Mouse (Mus musculus): Measurements from ENCODE around the gene Fam104a. TPM values are rescaled to one million over a fixed set of nuclear protein-coding genes. Genes with fewer than 3 reads are reported as not detected.
A peak's percentile ranks its signal among the peaks of the same experiment; 100 is the strongest.
"Not testable (repeated sequence)": the region's sequence is repeated elsewhere in the genome, so short reads cannot be mapped to it uniquely, and the experiment has no call there.

Fam104a gene
- polyA plus RNA-seq, 1 experiment from 2014 or later, result 40.1 TPM

DNA sequence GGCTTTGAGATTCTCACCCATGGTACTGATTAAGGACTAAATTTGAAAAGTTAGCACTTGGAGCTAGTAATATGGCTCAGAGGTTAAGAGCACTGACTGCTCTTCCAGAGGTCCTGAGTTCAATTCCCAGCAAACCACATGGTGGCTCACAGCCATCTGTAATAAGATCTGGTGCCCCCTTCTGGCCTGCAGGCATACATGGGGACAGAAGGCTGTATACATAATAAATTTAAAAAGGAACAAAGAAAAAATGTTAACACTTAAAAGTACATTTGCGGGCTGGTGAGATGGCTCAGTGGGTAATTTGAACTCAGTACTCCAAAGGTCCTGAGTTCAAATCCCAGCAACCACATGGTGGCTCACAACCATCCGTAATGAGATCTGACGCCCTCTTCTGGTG lies 23.7 kb downstream of the Fam104a start:
- WGBS, result over 99% methylated on average over 3 of the region's 3 CpGs
- H3K36me3 ChIP-seq, result peaks cover 91% of the 10 kb centered on the region
- H3K9ac ChIP-seq (replicated peaks); H3K9me3 ChIP-seq (replicated peaks); H3K27ac ChIP-seq (replicated peaks); H3K4me3 ChIP-seq (replicated peaks); H3K4me1 ChIP-seq; ATAC-seq (ENCODE audit: low FRiP score); H3K27me3 ChIP-seq (replicated peaks); H3K4me2 ChIP-seq: not testable (repeated sequence)

DNA sequence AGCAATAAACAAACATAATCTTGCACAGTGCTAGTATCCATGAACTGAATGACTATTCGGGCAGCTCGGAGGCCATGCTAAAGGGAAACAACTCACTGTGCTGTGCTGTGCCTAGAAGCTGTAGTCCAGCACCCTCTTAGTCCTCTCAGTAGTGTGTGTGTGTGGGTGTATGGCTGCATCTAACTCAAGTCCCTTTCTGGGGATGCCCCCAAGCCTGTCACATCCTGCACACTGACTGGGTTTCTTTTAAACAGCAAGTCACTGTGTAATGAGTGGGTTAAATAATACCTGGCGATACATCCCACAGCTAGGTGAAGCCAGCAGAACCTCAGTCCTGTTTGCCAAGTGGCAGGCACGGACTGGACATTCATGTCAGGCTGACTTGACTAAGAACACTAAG lies 25.2 kb downstream of the Fam104a start:
- Histone ChIP-seq H3K9me3 (replicated peaks) (no peaks in the 10 kb centered on the region), H3K4me2 (no peak overlapping the region), H3K4me3 (replicated peaks) (no peak overlapping the region), H3K27me3 (replicated peaks) (no peaks in the 10 kb centered on the region), H3K4me1 (peaks cover 8% of the 10 kb centered on the region; the same call in 1 of the 2 replicates), H3K36me3 (peaks cover 96% of the 10 kb centered on the region), H3K9ac (replicated peaks) (no peak overlapping the region), H3K27ac (replicated peaks) (no peak overlapping the region)
- 89% methylated on average over 4 of the region's 4 CpGs for WGBS
- no peak for ATAC-seq (ENCODE audit: low FRiP score)

DNA sequence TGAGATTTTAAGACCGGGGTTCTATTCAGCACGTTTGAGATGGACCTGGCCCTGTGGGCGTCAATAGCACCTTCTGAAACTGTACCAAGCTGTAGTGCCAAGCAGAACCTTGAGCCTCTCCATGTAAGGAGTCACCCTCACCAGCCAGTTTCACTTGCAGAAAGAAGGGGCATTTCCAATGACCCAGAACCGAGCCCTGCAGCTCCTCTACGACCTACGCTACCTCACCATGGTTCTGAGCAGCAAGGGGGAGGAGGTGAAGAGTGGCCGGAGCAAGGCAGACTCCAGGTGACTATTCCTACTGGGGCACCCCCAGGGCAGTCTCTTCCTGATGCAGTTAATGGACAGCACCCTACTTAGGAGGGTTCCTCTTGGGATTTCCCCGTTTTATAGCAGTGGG lies 25.6 kb downstream of the Fam104a start:
- WGBS, result 93% methylated on average over 8 of the region's 8 CpGs

DNA sequence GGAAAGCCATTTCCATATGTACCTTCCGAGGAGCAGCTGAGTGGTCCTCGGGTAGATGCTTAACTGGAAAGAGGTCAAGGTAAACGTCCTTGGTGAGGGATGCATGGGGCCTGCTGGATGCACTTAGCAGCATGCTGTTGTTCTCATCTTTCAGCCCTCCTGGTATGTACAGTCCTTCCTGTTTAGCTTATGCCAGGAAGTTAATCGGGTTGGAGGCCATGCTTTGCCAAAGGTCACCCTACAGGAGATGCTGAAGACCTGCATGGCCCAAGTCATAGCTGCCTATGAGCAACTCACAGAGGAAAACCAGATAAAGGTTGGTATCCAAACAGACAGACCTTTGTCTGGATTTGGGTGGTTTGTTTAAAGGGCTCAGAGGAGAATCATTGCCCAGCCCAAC lies 26.7 kb downstream of the Fam104a start:
- Histone ChIP-seq H3K4me1 (peaks cover 8% of the 10 kb centered on the region), H3K36me3 (peaks cover 99% of the 10 kb centered on the region), H3K4me2 (no peak overlapping the region), H3K4me3 (replicated peaks) (no peak overlapping the region), H3K27me3 (replicated peaks) (no peaks in the 10 kb centered on the region), H3K9ac (replicated peaks) (no peak overlapping the region), H3K9me3 (replicated peaks) (no peaks in the 10 kb centered on the region), H3K27ac (replicated peaks) (no peak overlapping the region)
- 77% methylated on average over 4 of the region's 4 CpGs for WGBS
- ATAC-seq (ENCODE audit: low FRiP score), result no peak

More for the DNA sequence above, 25.6 kb downstream of the Fam104a start:
- Histone ChIP-seq H3K9me3 (replicated peaks) (no peaks in the 10 kb centered on the region), H3K9ac (replicated peaks) (no peak overlapping the region), H3K27me3 (replicated peaks) (no peaks in the 10 kb centered on the region), H3K36me3 (peaks cover 96% of the 10 kb centered on the region), H3K4me2 (no peak overlapping the region), H3K4me1 (peaks cover 8% of the 10 kb centered on the region; the same call in 1 of the 2 replicates), H3K27ac (replicated peaks) (no peak overlapping the region), H3K4me3 (replicated peaks) (no peak overlapping the region)
- ATAC-seq (ENCODE audit: low FRiP score), result no peak

DNA sequence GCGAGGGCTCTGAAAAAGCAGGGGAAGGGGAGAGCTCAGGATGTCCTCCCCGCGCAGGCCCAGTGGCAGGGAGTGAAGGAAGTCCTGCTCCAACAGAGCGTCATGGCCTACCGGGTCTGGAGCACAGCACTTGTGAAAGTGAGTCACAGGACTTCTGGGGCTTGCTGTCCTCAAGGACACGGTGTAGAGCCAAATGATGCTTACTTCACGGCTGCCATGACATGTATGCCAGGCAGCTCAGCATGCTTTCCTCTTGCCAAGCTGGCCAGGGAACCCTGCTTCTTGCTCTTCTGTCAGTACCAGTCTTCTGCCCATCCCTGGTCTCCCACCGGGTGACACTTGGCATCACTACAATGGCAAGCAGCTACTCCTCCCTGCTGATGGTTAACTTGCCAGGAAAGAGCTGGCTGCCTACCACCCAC lies 27.4 kb downstream of the Fam104a start:
- peaks cover 97% of the 10 kb centered on the region for H3K36me3 ChIP-seq
- H3K9me3 ChIP-seq (replicated peaks), result no peaks in the 10 kb centered on the region
- no peaks in the 10 kb centered on the region for H3K27me3 ChIP-seq (replicated peaks)
- H3K4me3 ChIP-seq (replicated peaks), result no peak overlapping the region
- H3K4me1 ChIP-seq, result peaks cover 12% of the 10 kb centered on the region
- no peak overlapping the region for H3K4me2 ChIP-seq
- peak; percentile 58 for ATAC-seq (ENCODE audit: low FRiP score)
- WGBS, result 80% methylated on average over 8 of the region's 8 CpGs
- H3K27ac ChIP-seq (replicated peaks), result no peak overlapping the region
- H3K9ac ChIP-seq (replicated peaks), result no peak overlapping the region

DNA sequence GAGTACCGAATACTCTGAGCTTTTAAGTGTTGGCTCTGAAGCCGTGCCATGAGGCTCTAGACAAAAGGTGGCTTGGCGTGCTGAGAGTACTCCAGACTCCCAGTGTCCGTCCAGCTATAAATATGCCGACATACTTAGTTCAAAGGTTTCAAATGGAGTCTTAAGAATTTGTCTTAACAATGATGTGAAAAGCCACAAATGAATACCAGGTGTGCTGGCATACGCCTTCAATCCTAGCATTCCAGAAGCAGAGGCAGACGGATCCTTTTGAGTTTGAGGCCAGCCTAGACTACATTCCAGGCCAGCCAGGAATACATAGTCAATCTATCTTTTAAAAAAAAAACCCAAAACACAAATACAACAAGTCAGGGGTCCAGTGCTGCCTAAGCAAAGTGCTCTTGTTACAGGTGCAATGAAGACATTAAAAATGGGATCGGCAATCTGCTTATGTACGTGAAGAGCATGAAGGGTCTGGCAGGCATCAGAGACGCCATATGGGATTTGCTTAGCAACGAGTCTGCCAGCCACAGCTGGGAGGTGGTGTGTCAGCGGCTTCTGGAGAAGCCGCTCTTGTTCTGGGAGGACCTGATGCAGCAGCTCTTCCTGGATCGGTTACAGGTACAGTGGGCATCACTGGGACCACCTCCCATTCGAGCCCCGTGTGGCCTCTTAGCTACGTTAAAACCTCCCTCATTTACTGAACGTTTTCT lies 29.2 kb downstream of the Fam104a start:
- Histone ChIP-seq H3K27me3 (replicated peaks) (no peaks in the 10 kb centered on the region), H3K9me3 (replicated peaks) (no peaks in the 10 kb centered on the region), H3K36me3 (peaks cover 80% of the 10 kb centered on the region), H3K27ac (replicated peaks) (no peak overlapping the region), H3K4me2 (no peak overlapping the region), H3K4me3 (replicated peaks) (no peak overlapping the region), H3K4me1 (peaks cover 27% of the 10 kb centered on the region), H3K9ac (replicated peaks) (no peak overlapping the region)
- 87% methylated on average over 18 of the region's 18 CpGs for WGBS
- no peak for ATAC-seq (ENCODE audit: low FRiP score)

DNA sequence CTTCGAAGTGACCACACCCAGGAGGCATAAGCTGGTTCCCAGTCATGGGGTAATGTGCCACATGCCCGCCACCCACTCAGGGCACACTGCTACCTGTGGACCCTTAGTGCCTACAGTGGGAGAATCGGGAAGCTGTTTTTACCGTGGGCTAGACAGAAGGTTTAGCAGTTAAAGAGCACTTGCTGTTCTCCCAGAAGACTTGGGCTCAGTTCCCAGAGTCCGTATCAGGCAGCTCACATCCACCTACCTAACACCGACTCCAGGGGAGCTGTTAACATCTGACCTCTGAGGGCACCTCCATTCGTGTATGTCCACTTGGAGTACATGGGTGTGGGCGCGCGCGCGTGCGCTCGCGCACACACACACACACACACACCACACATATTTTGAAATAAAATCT lies 29.9 kb downstream of the Fam104a start:
- 94% methylated on average over 15 of the region's 15 CpGs for WGBS
- H3K9ac ChIP-seq (replicated peaks), result no peak overlapping the region
- peaks cover 74% of the 10 kb centered on the region for H3K36me3 ChIP-seq
- H3K4me2 ChIP-seq, result no peak overlapping the region
- no peak for ATAC-seq (ENCODE audit: low FRiP score)
- H3K4me1 ChIP-seq, result peaks cover 27% of the 10 kb centered on the region
- no peaks in the 10 kb centered on the region for H3K27me3 ChIP-seq (replicated peaks)
- no peaks in the 10 kb centered on the region for H3K9me3 ChIP-seq (replicated peaks)
- no peak overlapping the region for H3K4me3 ChIP-seq (replicated peaks)
- no peak overlapping the region for H3K27ac ChIP-seq (replicated peaks)

DNA sequence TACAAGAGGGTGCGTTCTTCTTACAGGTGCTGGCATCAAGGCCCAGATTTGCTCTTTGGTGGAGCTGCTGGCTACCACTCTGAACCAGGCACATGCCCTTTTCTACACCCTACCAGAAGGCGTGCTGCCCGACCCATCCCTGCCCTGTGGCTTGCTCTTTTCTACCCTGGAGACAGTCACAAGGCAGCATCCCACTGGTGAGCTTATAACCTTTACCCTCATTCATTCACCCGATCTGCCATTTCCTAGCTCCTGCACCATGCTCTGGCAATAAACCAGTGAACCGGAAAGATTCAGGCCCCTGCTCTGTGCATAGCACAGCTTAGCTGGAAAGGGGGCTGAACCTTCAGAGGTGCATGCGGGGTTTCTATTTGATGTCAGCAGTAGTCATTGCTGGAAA lies 31.4 kb downstream of the Fam104a start:
- ATAC-seq (ENCODE audit: low FRiP score), result no peak
- Histone ChIP-seq H3K9me3 (replicated peaks) (no peaks in the 10 kb centered on the region), H3K27ac (replicated peaks) (no peak overlapping the region), H3K36me3 (peaks cover 58% of the 10 kb centered on the region), H3K4me1 (peaks cover 40% of the 10 kb centered on the region), H3K4me3 (replicated peaks) (no peak overlapping the region), H3K9ac (replicated peaks) (no peak overlapping the region), H3K4me2 (no peak overlapping the region), H3K27me3 (replicated peaks) (no peaks in the 10 kb centered on the region)
- 88% methylated on average over 6 of the region's 6 CpGs for WGBS

DNA sequence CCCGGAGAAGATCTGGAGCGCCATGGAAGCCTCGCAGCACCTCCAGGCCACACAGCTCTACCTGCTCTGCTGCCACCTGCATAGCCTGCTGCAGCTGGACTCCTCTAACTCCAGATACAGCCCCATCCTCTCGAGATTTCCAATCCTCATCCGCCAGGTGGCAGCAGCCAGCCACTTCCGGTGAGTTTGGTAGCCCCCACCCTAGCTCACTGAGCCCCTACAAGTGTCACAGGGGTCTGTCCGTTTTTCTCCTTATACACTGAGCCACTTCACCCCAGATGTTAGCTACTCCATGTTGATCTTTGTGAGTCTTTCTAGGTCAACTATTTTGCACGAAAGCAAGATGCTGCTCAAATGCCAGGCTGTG lies 32.1 kb downstream of the Fam104a start:
- Histone ChIP-seq H3K9ac (replicated peaks) (no peak overlapping the region), H3K27me3 (replicated peaks) (no peaks in the 10 kb centered on the region), H3K4me3 (replicated peaks) (no peak overlapping the region), H3K4me2 (no peak overlapping the region), H3K9me3 (replicated peaks) (no peaks in the 10 kb centered on the region), H3K27ac (replicated peaks) (no peak overlapping the region), H3K36me3 (peaks cover 52% of the 10 kb centered on the region), H3K4me1 (peaks cover 40% of the 10 kb centered on the region)
- 53% methylated on average over 8 of the region's 8 CpGs for WGBS
- no peak for ATAC-seq (ENCODE audit: low FRiP score)

DNA sequence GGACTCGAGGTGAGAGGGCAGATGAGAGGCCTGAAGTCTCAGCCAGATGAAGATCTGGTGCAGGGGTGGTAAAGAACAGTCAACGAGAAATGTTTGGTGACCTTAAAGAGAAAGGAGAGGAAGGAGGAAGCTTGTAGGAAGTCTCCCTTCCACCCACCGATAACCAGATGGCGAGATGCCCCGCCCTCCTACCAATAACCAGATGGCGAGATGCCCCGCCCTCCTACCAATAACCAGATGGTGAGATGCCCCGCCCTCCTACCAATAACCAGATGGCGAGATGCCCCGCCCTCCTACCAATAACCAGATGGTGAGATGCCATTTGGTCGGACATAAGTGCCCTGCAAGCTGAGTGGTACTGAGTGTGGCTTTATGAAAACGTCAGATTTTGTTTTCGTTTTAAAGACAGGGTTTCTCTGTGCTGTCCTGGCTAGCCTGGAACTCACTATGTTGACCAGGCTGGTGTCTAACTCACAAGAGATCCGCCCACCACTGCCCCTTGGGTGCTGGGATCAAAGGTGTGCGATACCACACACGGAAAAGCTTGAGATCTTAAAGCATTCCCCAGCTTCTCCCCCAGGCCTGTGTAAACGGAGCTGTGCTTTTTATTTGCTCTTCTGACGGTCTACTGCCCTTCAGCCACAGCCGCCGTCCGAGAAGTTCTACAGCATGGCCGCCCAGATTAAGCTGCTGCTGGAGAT lies 32.6 kb downstream of the Fam104a start:
- no peak overlapping the region for H3K4me3 ChIP-seq (replicated peaks)
- H3K27ac ChIP-seq (replicated peaks), result no peak overlapping the region
- 65% methylated on average over 22 of the region's 22 CpGs for WGBS
- peaks cover 36% of the 10 kb centered on the region for H3K4me1 ChIP-seq
- peak overlapping the region; percentile 71; the same call in 1 of the 2 replicates for H3K4me2 ChIP-seq
- H3K36me3 ChIP-seq, result peaks cover 47% of the 10 kb centered on the region
- no peaks in the 10 kb centered on the region for H3K27me3 ChIP-seq (replicated peaks)
- no peaks in the 10 kb centered on the region for H3K9me3 ChIP-seq (replicated peaks)
- ATAC-seq (ENCODE audit: low FRiP score), result no peak
- no peak overlapping the region for H3K9ac ChIP-seq (replicated peaks)

DNA sequence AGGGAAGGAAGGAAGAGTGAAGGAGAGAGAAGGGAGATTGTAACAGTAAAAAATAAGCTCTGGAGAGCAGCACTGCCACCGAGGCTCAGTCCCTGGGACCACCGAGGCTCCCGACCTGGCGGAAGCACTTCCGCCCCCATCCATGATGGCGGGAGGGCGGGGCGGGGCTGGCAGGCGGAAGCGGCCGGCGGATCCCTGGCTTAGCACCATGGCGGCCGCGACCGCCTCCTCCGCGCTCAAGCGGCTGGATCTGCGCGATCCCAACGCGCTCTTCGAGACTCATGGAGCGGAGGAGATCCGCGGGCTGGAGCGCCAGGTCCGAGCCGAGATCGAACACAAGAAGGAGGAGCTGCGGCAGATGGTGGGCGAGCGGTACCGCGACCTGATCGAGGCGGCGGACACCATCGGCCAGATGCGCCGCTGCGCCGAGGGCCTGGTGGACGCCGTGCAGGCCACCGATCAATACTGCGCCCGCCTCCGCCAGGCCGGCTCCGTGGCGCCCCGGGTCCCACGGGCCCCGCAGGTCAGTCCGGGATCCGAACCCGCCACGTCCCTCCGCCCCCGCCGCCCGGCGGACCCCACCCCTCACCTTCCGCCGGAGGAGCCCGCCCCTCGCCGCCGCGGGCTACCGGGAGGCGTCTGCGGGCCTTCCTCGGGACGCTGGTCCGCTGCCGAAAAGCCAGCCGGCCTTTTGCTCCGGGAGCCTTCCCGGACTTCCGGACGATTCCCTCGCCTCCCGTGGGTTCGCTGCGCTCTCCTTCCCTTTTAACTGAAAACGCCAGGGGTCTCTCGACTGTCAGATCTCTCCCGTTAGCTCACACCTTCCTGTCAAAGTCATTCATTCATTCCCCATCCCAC lies 34.4 kb downstream of the Fam104a start, which contains the start of gene Slc39a11:
Slc39a11 (minus strand) TSS at position 727 of the 858 bp plus-strand sequence.
- under 1% methylated on average over 81 of the region's 91 CpGs for WGBS
- peak within 1 kb of the TSS; percentile 93 for H3K27ac ChIP-seq (replicated peaks)
- peaks cover 32% of the 10 kb centered on the region for H3K4me1 ChIP-seq
- no peaks in the 10 kb centered on the region for H3K27me3 ChIP-seq (replicated peaks)
- peak; percentile 85 for ATAC-seq (ENCODE audit: low FRiP score)
- peak within 1 kb of the TSS; percentile 92 for H3K4me3 ChIP-seq (replicated peaks)
- H3K9ac ChIP-seq (replicated peaks), result peak within 1 kb of the TSS; percentile 98
- peak within 1 kb of the TSS; percentile 71 for H3K4me2 ChIP-seq
- no peaks in the 10 kb centered on the region for H3K9me3 ChIP-seq (replicated peaks)
- H3K36me3 ChIP-seq, result peaks cover 29% of the 10 kb centered on the region

Measured in neural tube, embryonic 15.5 days (tissue).